Mouse (Mus musculus): ENCODE measurements around the gene Acoxl. TPM values are rescaled to one million over a fixed set of nuclear protein-coding genes. Genes with fewer than 3 reads are reported as not detected.

The Acoxl gene
- polyA plus RNA-seq, 1 experiment: 0.25 TPM

DNA sequence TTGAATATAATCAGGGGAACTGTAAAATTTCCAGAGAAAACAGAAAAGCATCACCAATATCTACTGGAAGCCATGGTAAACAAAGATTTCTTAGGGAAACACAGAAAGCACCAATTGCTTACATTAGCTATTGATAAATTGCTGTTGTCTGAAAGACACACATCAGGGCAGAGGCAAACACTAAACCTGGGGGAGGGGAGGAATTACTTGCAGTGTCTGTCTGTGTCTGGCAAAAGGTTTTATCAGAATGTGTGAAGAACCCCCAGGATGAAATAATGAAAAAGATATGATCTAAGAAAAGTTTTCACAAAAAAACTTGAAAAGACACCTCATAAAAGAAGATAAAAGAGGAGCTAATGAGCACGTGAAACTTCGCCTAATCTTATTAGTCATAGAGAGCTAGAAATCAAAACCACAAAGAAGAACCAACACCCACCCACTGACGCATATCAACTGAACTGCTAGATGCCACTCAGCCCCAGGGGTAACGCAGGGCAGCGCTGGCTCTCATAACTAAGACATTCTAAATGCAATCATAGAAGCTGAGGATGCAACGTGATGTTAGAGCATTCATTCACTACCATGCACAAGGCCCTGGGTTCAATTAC lies 222.1 kb downstream of the Acoxl start:
- no peak overlapping the region for H3K4me3 ChIP-seq (ENCODE audit: extremely low read depth, insufficient read depth, insufficient read length)
- H3K4me1 ChIP-seq (ENCODE audit: control insufficient read depth, insufficient read depth, insufficient read length): peaks cover 8% of the 10 kb centered on the region
- no peaks in the 10 kb centered on the region for H3K27me3 ChIP-seq (ENCODE audit: control insufficient read depth, insufficient read depth, low read length)
- no peak for TF ChIP-seq CTCF (IDR thresholded peaks at IDR 0.05; ENCODE audit: extremely low read depth, insufficient read depth, insufficient read length, insufficient replicate concordance)
- TF ChIP-seq POLR2A (IDR thresholded peaks at IDR 0.05; ENCODE audit: low read depth, low read length): no peak
- 15% methylated on average over 6 of the region's 6 CpGs for whole genome bisulfite sequencing
- DNase-seq (ENCODE audit: low read depth in 1 of 2, low spot score in 2 of 2): peak; percentile 26 to 61
- H3K36me3 ChIP-seq (ENCODE audit: control insufficient read depth, insufficient read depth, low read length): no peaks in the 10 kb centered on the region
- H3K27ac ChIP-seq (ENCODE audit: insufficient read depth, low read length): no peak overlapping the region

DNA sequence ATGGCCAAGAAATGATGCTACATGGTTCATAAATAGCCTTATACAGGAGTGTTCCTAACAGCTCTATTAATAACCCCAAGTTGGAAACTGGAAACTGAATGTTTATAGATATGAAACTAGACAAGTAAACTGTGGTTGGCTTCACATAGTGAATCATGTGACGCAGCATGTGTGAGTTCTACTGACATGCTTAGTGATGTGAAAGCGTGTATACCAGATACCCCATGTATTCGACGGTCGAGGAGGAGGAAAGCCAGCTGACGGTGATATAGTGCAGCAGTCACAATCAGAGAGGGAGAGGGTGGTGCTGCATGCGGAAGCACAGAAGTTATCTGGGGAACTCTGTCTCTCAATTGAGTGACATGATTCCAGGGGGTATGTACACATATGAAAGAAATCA lies 222.8 kb downstream of the Acoxl start:
- 41% methylated on average over 7 of the region's 7 CpGs for WGBS
- Histone ChIP-seq H3K27me3 (ENCODE audit: control insufficient read depth, insufficient read depth, low read length) (no peaks in the 10 kb centered on the region), H3K27ac (ENCODE audit: insufficient read depth, low read length) (no peak overlapping the region), H3K4me3 (ENCODE audit: extremely low read depth, insufficient read depth, insufficient read length) (no peak overlapping the region), H3K36me3 (ENCODE audit: control insufficient read depth, insufficient read depth, low read length) (no peaks in the 10 kb centered on the region), H3K4me1 (ENCODE audit: control insufficient read depth, insufficient read depth, insufficient read length) (peaks cover 8% of the 10 kb centered on the region)
- peak in 1 of 2 experiments; percentile 22 for DNase-seq (ENCODE audit: low read depth in 1 of 2, low spot score in 2 of 2)
- TF ChIP-seq CTCF (IDR thresholded peaks at IDR 0.05; ENCODE audit: extremely low read depth, insufficient read depth, insufficient read length, insufficient replicate concordance) (no peak), POLR2A (IDR thresholded peaks at IDR 0.05; ENCODE audit: low read depth, low read length) (no peak)

DNA sequence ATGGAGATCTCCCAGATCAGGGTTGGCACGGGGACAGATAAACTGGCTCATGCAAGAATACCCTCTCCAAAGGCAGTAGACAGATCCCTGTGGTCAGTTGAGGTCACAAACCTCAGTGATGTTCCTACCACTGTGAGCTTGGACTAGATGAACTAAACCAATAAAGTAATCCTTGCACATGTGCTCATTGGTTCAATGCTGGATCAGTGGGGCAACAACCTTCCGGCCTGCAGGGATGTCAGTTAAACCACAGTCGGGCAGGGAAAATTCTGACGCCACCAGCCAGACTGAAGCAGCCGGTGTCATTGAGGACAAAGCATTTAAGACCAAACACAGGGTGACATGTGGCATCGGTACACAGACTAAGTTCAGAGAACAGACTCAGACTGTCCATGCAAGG lies 224.1 kb downstream of the Acoxl start:
- TF ChIP-seq POLR2A (IDR thresholded peaks at IDR 0.05; ENCODE audit: low read depth, low read length): no peak
- TF ChIP-seq CTCF (IDR thresholded peaks at IDR 0.05; ENCODE audit: extremely low read depth, insufficient read depth, insufficient read length, insufficient replicate concordance): no peak
- Histone ChIP-seq H3K27me3 (ENCODE audit: control insufficient read depth, insufficient read depth, low read length) (no peaks in the 10 kb centered on the region), H3K4me1 (ENCODE audit: control insufficient read depth, insufficient read depth, insufficient read length) (peaks cover 8% of the 10 kb centered on the region), H3K27ac (ENCODE audit: insufficient read depth, low read length) (no peak overlapping the region), H3K4me3 (ENCODE audit: extremely low read depth, insufficient read depth, insufficient read length) (no peak overlapping the region), H3K36me3 (ENCODE audit: control insufficient read depth, insufficient read depth, low read length) (no peaks in the 10 kb centered on the region)
- DNase-seq (ENCODE audit: low read depth in 1 of 2, low spot score in 2 of 2): no peak
- 66% methylated on average over 6 of the region's 6 CpGs for WGBS

DNA sequence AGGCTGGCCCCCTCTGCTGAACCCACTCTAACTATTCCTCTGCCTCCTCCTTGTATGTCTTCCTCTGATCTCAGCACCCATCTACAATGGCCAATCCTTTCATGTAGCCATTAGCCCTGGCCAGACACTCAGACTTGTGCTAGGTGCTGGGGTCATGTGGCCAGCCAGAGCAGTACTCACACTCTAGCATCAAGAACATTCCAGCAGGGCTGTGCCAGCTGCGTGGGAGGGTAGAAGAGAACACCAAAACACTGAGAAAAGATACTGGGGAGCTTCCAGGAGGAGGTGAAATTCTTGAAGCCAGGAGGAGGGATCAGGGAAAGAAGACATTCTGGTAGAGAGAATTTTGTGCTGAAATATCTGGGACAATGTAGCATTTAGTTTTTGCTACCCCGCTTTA lies 226.3 kb downstream of the Acoxl start:
- Histone ChIP-seq H3K27me3 (ENCODE audit: control insufficient read depth, insufficient read depth, low read length) (no peaks in the 10 kb centered on the region), H3K4me3 (ENCODE audit: extremely low read depth, insufficient read depth, insufficient read length) (no peak overlapping the region), H3K27ac (ENCODE audit: insufficient read depth, low read length) (no peak overlapping the region), H3K36me3 (ENCODE audit: control insufficient read depth, insufficient read depth, low read length) (no peaks in the 10 kb centered on the region), H3K4me1 (ENCODE audit: control insufficient read depth, insufficient read depth, insufficient read length) (peaks cover 10% of the 10 kb centered on the region)
- DNase-seq (ENCODE audit: low read depth in 1 of 2, low spot score in 2 of 2): no peak
- 91% methylated on average over 2 of the region's 2 CpGs for WGBS
- TF ChIP-seq CTCF (IDR thresholded peaks at IDR 0.05; ENCODE audit: extremely low read depth, insufficient read depth, insufficient read length, insufficient replicate concordance) (no peak), POLR2A (IDR thresholded peaks at IDR 0.05; ENCODE audit: low read depth, low read length) (no peak)

DNA sequence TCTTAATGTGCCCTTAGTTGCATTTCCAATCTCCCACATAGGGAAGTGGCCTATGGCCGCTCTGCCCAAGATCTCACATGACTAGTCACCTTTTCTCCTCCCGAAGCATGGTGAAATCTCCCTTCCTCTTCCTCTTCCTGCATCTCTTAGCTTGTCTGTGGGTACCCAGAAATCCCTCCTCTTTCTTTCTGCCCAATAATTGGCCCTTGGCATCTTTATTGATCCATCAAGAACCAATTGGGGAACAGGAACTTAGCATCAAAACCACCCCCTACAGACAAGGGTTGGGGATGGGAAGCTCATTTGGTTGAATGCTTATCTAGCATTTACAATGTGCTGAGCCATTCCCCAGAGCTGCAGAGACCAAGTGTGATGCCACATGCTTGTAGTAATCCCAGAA lies 226.9 kb downstream of the Acoxl start:
- H3K4me3 ChIP-seq (ENCODE audit: extremely low read depth, insufficient read depth, insufficient read length): no peak overlapping the region
- peaks cover 8% of the 10 kb centered on the region for H3K4me1 ChIP-seq (ENCODE audit: control insufficient read depth, insufficient read depth, insufficient read length)
- no peaks in the 10 kb centered on the region for H3K27me3 ChIP-seq (ENCODE audit: control insufficient read depth, insufficient read depth, low read length)
- DNase-seq (ENCODE audit: low read depth in 1 of 2, low spot score in 2 of 2): no peak
- no peak overlapping the region for H3K27ac ChIP-seq (ENCODE audit: insufficient read depth, low read length)
- WGBS: 42% methylated on average over 2 of the region's 2 CpGs
- TF ChIP-seq CTCF (IDR thresholded peaks at IDR 0.05; ENCODE audit: extremely low read depth, insufficient read depth, insufficient read length, insufficient replicate concordance): no peak
- no peak for TF ChIP-seq POLR2A (IDR thresholded peaks at IDR 0.05; ENCODE audit: low read depth, low read length)
- H3K36me3 ChIP-seq (ENCODE audit: control insufficient read depth, insufficient read depth, low read length): no peaks in the 10 kb centered on the region

DNA sequence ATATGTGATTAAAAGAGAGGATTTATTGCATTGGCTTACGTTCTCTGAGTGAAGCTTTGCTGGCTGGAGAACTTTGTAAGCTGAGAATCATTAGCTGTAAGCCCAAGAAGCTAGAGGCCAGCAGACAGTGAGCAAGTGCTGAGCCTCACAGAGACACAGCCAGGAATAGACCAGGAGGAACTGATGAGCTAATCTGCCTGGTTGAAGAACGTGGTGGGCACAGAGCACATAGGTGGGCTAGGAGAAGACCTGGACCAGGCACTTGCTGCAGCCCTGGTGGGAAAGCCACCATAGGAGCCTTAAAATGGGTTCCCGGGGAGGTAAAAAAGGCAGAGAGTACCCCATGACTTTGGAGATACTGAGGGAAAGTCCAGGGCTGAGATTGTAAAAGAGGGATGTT lies 228.5 kb downstream of the Acoxl start:
- no peak for DNase-seq (ENCODE audit: low read depth in 1 of 2, low spot score in 2 of 2)
- peaks cover 2% of the 10 kb centered on the region; the same call in 1 of the 2 replicates for H3K4me1 ChIP-seq (ENCODE audit: control insufficient read depth, insufficient read depth, insufficient read length)
- no peaks in the 10 kb centered on the region for H3K27me3 ChIP-seq (ENCODE audit: control insufficient read depth, insufficient read depth, low read length)
- H3K36me3 ChIP-seq (ENCODE audit: control insufficient read depth, insufficient read depth, low read length): no peaks in the 10 kb centered on the region
- H3K27ac ChIP-seq (ENCODE audit: insufficient read depth, low read length): no peak overlapping the region
- no peak overlapping the region for H3K4me3 ChIP-seq (ENCODE audit: extremely low read depth, insufficient read depth, insufficient read length)
- WGBS: 85% methylated on average over 3 of the region's 3 CpGs
- TF ChIP-seq POLR2A (IDR thresholded peaks at IDR 0.05; ENCODE audit: low read depth, low read length): no peak
- no peak for TF ChIP-seq CTCF (IDR thresholded peaks at IDR 0.05; ENCODE audit: extremely low read depth, insufficient read depth, insufficient read length, insufficient replicate concordance)

DNA sequence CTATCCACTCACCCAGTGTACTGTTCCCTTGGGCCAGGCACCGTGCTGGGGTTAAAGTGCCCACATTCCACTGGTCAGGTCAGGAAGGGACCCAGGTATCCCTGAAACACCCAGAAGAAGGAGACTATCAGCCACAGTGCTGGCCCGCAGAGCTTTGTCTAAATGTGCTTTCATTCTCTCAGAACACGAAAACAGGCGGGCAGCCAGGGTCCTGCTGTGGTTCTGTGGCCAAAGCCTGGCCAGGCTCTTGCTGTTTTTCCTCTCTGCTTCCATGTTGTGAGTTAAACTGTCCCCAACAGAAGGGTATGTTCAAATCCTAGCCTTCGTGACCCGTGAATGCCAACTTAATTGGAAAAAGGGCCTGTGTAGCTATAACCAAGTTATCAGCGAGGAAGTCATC lies 228.9 kb downstream of the Acoxl start:
- H3K27me3 ChIP-seq (ENCODE audit: control insufficient read depth, insufficient read depth, low read length): no peaks in the 10 kb centered on the region

More for the DNA sequence above, 228.9 kb downstream of the Acoxl start:
- DNase-seq (ENCODE audit: low read depth in 1 of 2, low spot score in 2 of 2): no peak
- H3K4me3 ChIP-seq (ENCODE audit: extremely low read depth, insufficient read depth, insufficient read length): no peak overlapping the region
- WGBS: 87% methylated on average over 7 of the region's 7 CpGs
- no peak overlapping the region for H3K27ac ChIP-seq (ENCODE audit: insufficient read depth, low read length)
- H3K4me1 ChIP-seq (ENCODE audit: control insufficient read depth, insufficient read depth, insufficient read length): peaks cover 2% of the 10 kb centered on the region; the same call in 1 of the 2 replicates
- TF ChIP-seq POLR2A (IDR thresholded peaks at IDR 0.05; ENCODE audit: low read depth, low read length) (no peak), CTCF (IDR thresholded peaks at IDR 0.05; ENCODE audit: extremely low read depth, insufficient read depth, insufficient read length, insufficient replicate concordance) (no peak)
- no peaks in the 10 kb centered on the region for H3K36me3 ChIP-seq (ENCODE audit: control insufficient read depth, insufficient read depth, low read length)
